Mouse (Mus musculus) limb, embryonic 14.5 days (tissue): ENCODE data around the gene Csk. TPM values are rescaled to one million over a fixed set of nuclear protein-coding genes. Genes with fewer than 3 reads are reported as not detected.

Source experiments
- ATAC-seq: fragments of 200-750 bp; cut with Nextera tagmentation; 2 replicates; pipeline ENCODE4 v1.8.0; 2017; ENCODE audit warnings: low read depth, moderate number of reproducible peaks, moderate TSS enrichment; ENCODE audit not compliant: low FRiP score
- DNase-seq: peaks from one replicate; pipeline ENCODE4 v3.0.0-alpha.2; 2015; ENCODE audit warnings: low spot score
- H3K27ac ChIP-seq: fragments of 300-500 bp; sonication (generic); replicated peaks from 2 replicates; pipeline ENCODE4 v1.5.1; 2014; ENCODE audit warnings: low read depth, mild to moderate bottlenecking, low read length, moderate library complexity, mixed read lengths
- H3K27me3 ChIP-seq: fragments of 300-500 bp; sonication (generic); 2 replicates; pipeline ENCODE4 v1.6.1; 2014; ENCODE audit warnings: low read length, mixed read lengths; ENCODE audit not compliant: control insufficient read depth, insufficient read depth
- H3K36me3 ChIP-seq: fragments of 300-500 bp; sonication (generic); 2 replicates; pipeline ENCODE4 v1.6.1; 2014; ENCODE audit warnings: mild to moderate bottlenecking, low read length, moderate library complexity, mixed read lengths; ENCODE audit not compliant: control insufficient read depth, insufficient read depth
- H3K4me1 ChIP-seq: fragments of 300-500 bp; sonication (generic); 2 replicates; pipeline ENCODE4 v1.6.1; 2014; ENCODE audit warnings: antibody characterized with exemption, low read length, mixed read lengths; ENCODE audit not compliant: control insufficient read depth, insufficient read depth
- H3K4me2 ChIP-seq: fragments of 300-500 bp; sonication (generic); replicated peaks from 2 replicates; pipeline ENCODE4 v1.6.1; 2014; ENCODE audit warnings: low read depth, mild to moderate bottlenecking, low read length, moderate library complexity; ENCODE audit not compliant: severe bottlenecking
- H3K4me3 ChIP-seq: fragments of 300-500 bp; sonication (generic); replicated peaks from 2 replicates; pipeline ENCODE4 v1.5.1; 2014; ENCODE audit warnings: low read length
- H3K9ac ChIP-seq: fragments of 300-500 bp; sonication (generic); 2 replicates; pipeline ENCODE4 v1.6.1; 2014; ENCODE audit warnings: mild to moderate bottlenecking, low read depth, low read length, moderate library complexity; ENCODE audit not compliant: severe bottlenecking
- H3K9me3 ChIP-seq: fragments of 300-500 bp; sonication (generic); 2 replicates; pipeline ENCODE4 v1.6.1; 2016; ENCODE audit warnings: low read length; ENCODE audit not compliant: control insufficient read depth
- POLR2A ChIP-seq: fragments of 200-500 bp; IDR thresholded peaks from 2 replicates; pipeline ENCODE4 v1.8.0; 2012; ENCODE audit warnings: inconsistent platforms, mild to moderate bottlenecking, moderate library complexity, borderline replicate concordance; ENCODE audit not compliant: insufficient read depth, insufficient read length; ENCODE audit errors: extremely low read depth
- WGBS: fragments of 180-500 bp; shearing (Covaris S2); extraction: QIAGEN DNeasy Blood & Tissue Kit; methylation state at CpG from one replicate; pipeline ENCODE4 v1.1.7; 2014; 5-methylcytosine and 5-hydroxymethylcytosine counted together
- polyA plus RNA-seq, 2 experiments: library from polyadenylated mRNA; depleted of rRNA in 1 of 2; stranded (reverse) in 1 of 2; unstranded in 1 of 2; fragments of >200 nt; fragmentation: Nextera tagmentation in 1 of 2; extraction: Ambion mirVana in 1 of 2; gene quantifications; 2 replicates each; pipeline versions ENCODE4 v1.2.1 to v1.2.3; 2012 to 2014

Csk gene
- polyA plus RNA-seq, 2 experiments = 28.1 to 91.4 TPM

- WGBS = 78% methylated on average over 4 of the region's 4 CpGs
- ATAC-seq = no peak
These were observed 38.6 kb downstream of the Csk start for GRCm38 (mm10) chr9:57614786-57615185.

DNA sequence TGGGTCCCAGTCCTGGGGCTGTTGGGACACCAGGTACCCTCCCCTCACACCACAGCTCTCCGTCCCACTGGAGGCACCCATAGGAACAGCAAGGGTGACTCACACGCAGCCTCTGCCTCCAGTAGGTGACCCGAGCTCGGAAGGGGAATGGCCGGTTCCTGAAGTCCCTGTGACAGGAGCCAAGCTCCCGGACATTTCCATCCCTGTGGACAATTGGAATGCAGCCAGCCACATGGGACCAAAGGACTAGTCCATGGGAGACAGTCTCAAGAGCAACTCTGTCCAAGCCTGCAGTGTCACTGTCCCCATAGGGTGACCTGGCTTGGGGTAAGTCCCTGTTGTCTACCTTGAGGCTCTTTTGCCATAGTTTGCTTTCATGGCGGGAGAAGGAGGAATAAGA, 39.5 kb downstream of the Csk start:
- Histone ChIP-seq H3K9ac (no peak overlapping the region), H3K27me3 (no peaks in the 10 kb centered on the region), H3K27ac (no peak overlapping the region), H3K4me1 (no peaks in the 10 kb centered on the region), H3K4me2 (no peak overlapping the region), H3K4me3 (no peak overlapping the region), H3K9me3 (no peaks in the 10 kb centered on the region), H3K36me3 (no peaks in the 10 kb centered on the region)
- no peak for DNase-seq
- WGBS = 80% methylated on average over 7 of the region's 7 CpGs
- no peak for ATAC-seq
- no peak for TF ChIP-seq POLR2A

More at GRCm38 (mm10) chr9:57614786-57615185, 38.6 kb downstream of the Csk start:
- Histone ChIP-seq H3K36me3 (no peaks in the 10 kb centered on the region), H3K27ac (no peak overlapping the region), H3K9ac (no peak overlapping the region), H3K4me2 (no peak overlapping the region), H3K4me3 (no peak overlapping the region), H3K27me3 (no peaks in the 10 kb centered on the region), H3K9me3 (no peaks in the 10 kb centered on the region), H3K4me1 (no peaks in the 10 kb centered on the region)
- DNase-seq = no peak
- TF ChIP-seq POLR2A = no peak

- TF ChIP-seq POLR2A = no peak
- no peaks in the 10 kb centered on the region for H3K27me3 ChIP-seq
- no peak for DNase-seq
- 76% methylated on average over 7 of the region's 7 CpGs for WGBS
- no peak overlapping the region for H3K4me3 ChIP-seq
- H3K9me3 ChIP-seq = no peaks in the 10 kb centered on the region
- no peak for ATAC-seq
- H3K9ac ChIP-seq = no peak overlapping the region
- no peak overlapping the region for H3K4me2 ChIP-seq
- H3K4me1 ChIP-seq = no peaks in the 10 kb centered on the region
- H3K36me3 ChIP-seq = no peaks in the 10 kb centered on the region
- no peak overlapping the region for H3K27ac ChIP-seq
These were observed 40.8 kb downstream of the Csk start for GRCm38 (mm10) chr9:57612587-57612986.

- H3K27ac ChIP-seq = no peak overlapping the region
- no peaks in the 10 kb centered on the region for H3K27me3 ChIP-seq
- no peaks in the 10 kb centered on the region for H3K9me3 ChIP-seq
- H3K9ac ChIP-seq = no peak overlapping the region
- ATAC-seq (no peak), DNase-seq (no peak)
- no peaks in the 10 kb centered on the region for H3K36me3 ChIP-seq
- no peak overlapping the region for H3K4me3 ChIP-seq
- WGBS = 58% methylated on average over 3 of the region's 3 CpGs
- TF ChIP-seq POLR2A = no peak
- H3K4me1 ChIP-seq = no peaks in the 10 kb centered on the region
- no peak overlapping the region for H3K4me2 ChIP-seq
These were observed 43.0 kb downstream of the Csk start for GRCm38 (mm10) chr9:57610359-57610826.

DNA sequence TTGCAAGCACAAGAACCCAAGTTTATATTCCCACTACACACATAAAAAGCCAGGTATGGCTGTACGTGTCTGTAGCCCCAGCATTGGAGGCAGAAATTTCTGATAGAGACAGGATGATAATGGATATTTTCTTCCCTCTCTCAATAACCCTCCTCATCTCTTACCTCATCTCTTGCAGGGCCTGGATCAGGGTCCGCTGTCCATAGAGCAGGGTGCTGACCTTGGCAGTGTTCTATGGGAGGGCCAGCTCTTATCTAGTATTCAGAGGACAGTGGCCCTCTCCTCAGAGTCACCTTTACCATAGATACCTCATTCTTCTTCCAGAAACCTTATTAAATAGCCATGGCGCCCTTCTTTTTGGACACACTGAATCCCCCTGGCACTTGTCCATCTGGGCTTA, 43.6 kb downstream of the Csk start:
- H3K4me3 ChIP-seq = no peak overlapping the region
- H3K27ac ChIP-seq = no peak overlapping the region
- DNase-seq = no peak
- H3K27me3 ChIP-seq = no peaks in the 10 kb centered on the region
- ATAC-seq = no peak
- H3K9ac ChIP-seq = no peak overlapping the region
- no peak for TF ChIP-seq POLR2A
- no peaks in the 10 kb centered on the region for H3K36me3 ChIP-seq
- no peak overlapping the region for H3K4me2 ChIP-seq
- no peaks in the 10 kb centered on the region for H3K4me1 ChIP-seq
- 51% methylated on average over 3 of the region's 3 CpGs for WGBS
- no peaks in the 10 kb centered on the region for H3K9me3 ChIP-seq

GRCm38 (mm10) chr9:57606139-57606851, 47.1 kb downstream of the Csk start, which contains the start of gene Cplx3:
Gene Cplx3 (minus strand): TSS chr9:57606281.
- Histone ChIP-seq H3K4me2 (no peak within 1 kb of the TSS), H3K9me3 (no peaks in the 10 kb centered on the region), H3K27me3 (no peaks in the 10 kb centered on the region), H3K27ac (no peak within 1 kb of the TSS), H3K4me3 (no peak within 1 kb of the TSS), H3K36me3 (no peaks in the 10 kb centered on the region), H3K9ac (no peak within 1 kb of the TSS), H3K4me1 (no peaks in the 10 kb centered on the region)
- no peak for TF ChIP-seq POLR2A
- peak; percentile 62; the same call in 1 of the 2 replicates for ATAC-seq
- DNase-seq = peak; percentile 55
- 8% methylated on average over 24 of the region's 24 CpGs for WGBS
